Mouse (Mus musculus): ENCODE measurements around the gene Prss43.

DNA sequence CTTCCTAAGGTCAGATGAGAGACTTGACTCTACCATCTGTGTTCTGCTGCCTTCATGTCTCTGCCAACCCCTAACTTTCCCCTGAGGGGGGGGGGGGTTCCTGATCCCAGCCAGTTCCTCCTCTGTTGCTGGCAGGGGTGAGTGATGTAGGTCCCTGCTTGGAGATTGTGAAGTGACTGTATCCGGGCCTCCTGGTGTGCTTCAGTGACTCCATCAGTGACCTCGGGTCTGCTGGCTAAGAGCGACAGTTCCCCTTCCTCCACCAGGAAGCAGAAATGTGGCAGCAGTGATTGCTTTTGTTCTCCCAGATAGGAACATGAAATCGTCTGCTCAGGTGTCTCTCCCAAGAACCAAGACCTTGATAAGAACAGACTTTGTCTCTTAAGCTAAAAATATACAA, 30.4 kb downstream of the Prss43 start:
- TF ChIP-seq FLI1 (IDR thresholded peaks at IDR 0.05; ENCODE audit: low read length) (no peak), GATA1 (IDR thresholded peaks at IDR 0.05; ENCODE audit: borderline replicate concordance, low read length) (no peak)

All from megakaryocyte, embryonic 14.5 days (primary cell).